Mouse (Mus musculus) embryonic fibroblast, embryonic 13.5 days (primary cell): ENCODE data around the gene Kcnq5.

ENCODE experiments used
- CTCF ChIP-seq: IDR thresholded peaks from 2 replicates; pipeline ENCODE4 v1.5.1; 2011; ENCODE audit warnings: mild to moderate bottlenecking, control low read depth, low read length, moderate library complexity, borderline replicate concordance; ENCODE audit not compliant: insufficient read depth
- POLR2A ChIP-seq: IDR thresholded peaks from 2 replicates; pipeline ENCODE4 v1.6.1; 2011; ENCODE audit warnings: low read depth, mild to moderate bottlenecking, control low read depth, low read length, moderate library complexity

GRCm38 (mm10) chr1:21962896-21963864 is 1.4 kb upstream of the Kcnq5 start:
- TF ChIP-seq CTCF = no peak
- TF ChIP-seq POLR2A = no peak
